ENCODE assay signal across 20 mouse cellular contexts in genomic region chr6:71324816-71325215, GRCm38 (mm10). TPM values are rescaled to one million over a fixed set of nuclear protein-coding genes. Genes with fewer than 3 reads are reported as not detected.
A peak's percentile ranks its signal among the peaks of the same experiment; 100 is the strongest.
DNase-seq lines count a peak whose midpoint lies in the region; ATAC-seq and TF ChIP-seq lines count a peak whose summit lies in the region.
"Had no signal": no experiment of that assay in that cellular context is flagged by ENCODE, and none has a peak within 500 bp of the region (broad histone marks: within the 10 kb centered on the region; RNA-seq: fewer than 3 reads in every experiment).

No protein-coding gene starts in this region.

- peak; percentile 38 for DNase-seq in forebrain, embryonic 11.5 days (ENCODE audit: low spot score)
- DNase-seq in forebrain, embryonic 10.5 days (ENCODE audit: extremely low spot score, low spot score) = no peak
- no peak for DNase-seq in testis, postnatal 14 days (ENCODE audit: low spot score)
- peak; percentile 59 for DNase-seq in thymus, postnatal 25 days
- no peak for DNase-seq in thymus, adult 18-20 months
- DNase-seq: cerebellum, adult 18-20 months; cerebellum, adult 9-10 months; cerebellum, postnatal 14 days; gastrocnemius, postnatal 25 days; heart, adult 2 months had no signal

- no peaks in the 10 kb centered on the region for H3K9me3 ChIP-seq in forebrain, embryonic 11.5 days (ENCODE audit: control insufficient read depth, low read length)
- H3K9me3 ChIP-seq in forebrain, embryonic 10.5 days = no peaks in the 10 kb centered on the region
- H3K9me3 ChIP-seq: forebrain, embryonic 12.5 days; forebrain, embryonic 15.5 days; heart, embryonic 10.5 days; heart, embryonic 13.5 days; hindbrain, embryonic 12.5 days; hindbrain, embryonic 15.5 days had no signal

- no peak overlapping the region for H3K9ac ChIP-seq in forebrain, embryonic 11.5 days (ENCODE audit: low read length)
- H3K9ac ChIP-seq: forebrain, embryonic 12.5 days; forebrain, embryonic 15.5 days; heart, embryonic 13.5 days; hindbrain, embryonic 12.5 days; hindbrain, embryonic 15.5 days had no signal

- TF ChIP-seq POLR2A in testis, adult 2 months (IDR thresholded peaks at IDR 0.05; ENCODE audit: control insufficient read depth, low read depth, low read length) = no peak

- H3K4me1 ChIP-seq in forebrain, embryonic 11.5 days (replicated peaks; ENCODE audit: control insufficient read depth, insufficient read depth, low read length) = no peaks in the 10 kb centered on the region
- no peaks in the 10 kb centered on the region for H3K4me1 ChIP-seq in forebrain, embryonic 10.5 days
- no peaks in the 10 kb centered on the region for H3K4me1 ChIP-seq in testis, adult 2 months (ENCODE audit: control insufficient read depth, insufficient read depth, low read length)
- H3K4me1 ChIP-seq: forebrain, embryonic 12.5 days; forebrain, embryonic 15.5 days; heart, embryonic 10.5 days; heart, embryonic 13.5 days; hindbrain, embryonic 12.5 days; hindbrain, embryonic 15.5 days had no signal

- 86% methylated on average over 9 of the region's 9 CpGs for WGBS in forebrain, embryonic 11.5 days
- 89% methylated on average over 9 of the region's 9 CpGs for WGBS in forebrain, embryonic 10.5 days

- no peak for ATAC-seq in forebrain, embryonic 11.5 days (replicated peaks; ENCODE audit: low FRiP score)
- ATAC-seq: activated CD4-positive, CD25-positive, alpha-beta regulatory T cell, adult 4 months; forebrain, embryonic 15.5 days had no signal

- no peak overlapping the region for H3K4me2 ChIP-seq in forebrain, embryonic 11.5 days (ENCODE audit: low read depth, low read length, severe bottlenecking)
- H3K4me2 ChIP-seq: forebrain, embryonic 12.5 days; forebrain, embryonic 15.5 days; heart, embryonic 13.5 days; hindbrain, embryonic 12.5 days; hindbrain, embryonic 15.5 days had no signal

- no peak for TF ChIP-seq CTCF in testis, adult 2 months (IDR thresholded peaks at IDR 0.05; ENCODE audit: control insufficient read depth, insufficient read depth, insufficient replicate concordance, low read depth, low read length)

- H3K27ac ChIP-seq in forebrain, embryonic 11.5 days (ENCODE audit: low read depth, low read length) = no peak overlapping the region
- no peak overlapping the region for H3K27ac ChIP-seq in forebrain, embryonic 10.5 days
- no peak overlapping the region for H3K27ac ChIP-seq in testis, adult 2 months (ENCODE audit: control insufficient read depth, insufficient read depth, low read depth, low read length)
- H3K27ac ChIP-seq: forebrain, embryonic 12.5 days; forebrain, embryonic 15.5 days; heart, adult 2 months; heart, embryonic 10.5 days; heart, embryonic 13.5 days; hindbrain, embryonic 12.5 days; hindbrain, embryonic 15.5 days had no signal

- no peaks in the 10 kb centered on the region for H3K36me3 ChIP-seq in forebrain, embryonic 11.5 days (ENCODE audit: control insufficient read depth, insufficient read depth, low read length)
- no peaks in the 10 kb centered on the region for H3K36me3 ChIP-seq in forebrain, embryonic 10.5 days (replicated peaks)
- H3K36me3 ChIP-seq in testis, adult 2 months (ENCODE audit: control insufficient read depth, insufficient read depth, low read length) = no peaks in the 10 kb centered on the region
- H3K36me3 ChIP-seq: forebrain, embryonic 12.5 days; forebrain, embryonic 15.5 days; heart, embryonic 10.5 days; heart, embryonic 13.5 days; hindbrain, embryonic 12.5 days; hindbrain, embryonic 15.5 days had no signal

- no peaks in the 10 kb centered on the region for H3K27me3 ChIP-seq in forebrain, embryonic 11.5 days (ENCODE audit: control insufficient read depth, insufficient read depth, low read length)
- no peaks in the 10 kb centered on the region for H3K27me3 ChIP-seq in forebrain, embryonic 10.5 days (ENCODE audit: poor library complexity, severe bottlenecking)
- no peaks in the 10 kb centered on the region for H3K27me3 ChIP-seq in testis, adult 2 months (ENCODE audit: control insufficient read depth, insufficient read depth, low read length)
- H3K27me3 ChIP-seq: forebrain, embryonic 12.5 days; forebrain, embryonic 15.5 days; heart, embryonic 13.5 days; hindbrain, embryonic 12.5 days; hindbrain, embryonic 15.5 days had no signal

- H3K4me3 ChIP-seq in forebrain, embryonic 11.5 days (ENCODE audit: low read depth, low read length) = no peak overlapping the region
- H3K4me3 ChIP-seq in forebrain, embryonic 10.5 days = no peak overlapping the region
- peak overlapping the region; percentile 24 for H3K4me3 ChIP-seq in testis, adult 2 months (ENCODE audit: control insufficient read depth, low read depth, low read length)
- H3K4me3 ChIP-seq: forebrain, embryonic 12.5 days; forebrain, embryonic 15.5 days; heart, adult 2 months; heart, embryonic 10.5 days; heart, embryonic 13.5 days; hindbrain, embryonic 12.5 days; hindbrain, embryonic 15.5 days had no signal

RNA-seq across cellular contexts. Expression of gene Cd8b1, which starts 2.2 kb away (rescaled TPM):
- not detected in 2 replicates for polyA plus RNA-seq in forebrain, embryonic 11.5 days (2014; fragmentation: Nextera tagmentation; extraction: Ambion mirVana)
- polyA plus RNA-seq in forebrain, embryonic 10.5 days (2016; fragmentation: Nextera tagmentation; extraction: Ambion mirVana) = 0.09 TPM in 1 of 2 replicates, not detected in the other
- 2.0 TPM in 2 replicates for polyA plus RNA-seq in testis, adult 2 months (2012; rRNA removed)
- polyA plus RNA-seq: embryonic facial prominence, embryonic 11.5 days; embryonic facial prominence, embryonic 14.5 days; forebrain, embryonic 12.5 days; forebrain, embryonic 15.5 days; heart, embryonic 10.5 days; hindbrain, embryonic 12.5 days; hindbrain, embryonic 15.5 days had no signal

RNA-seq across cellular contexts. Expression of gene Smyd1, which starts 2.8 kb away (rescaled TPM):
- 0.17 and 0.51 TPM in 2 replicates for polyA plus RNA-seq in forebrain, embryonic 11.5 days (2014; fragmentation: Nextera tagmentation; extraction: Ambion mirVana)
- 0.09 and 0.15 TPM in 2 replicates for polyA plus RNA-seq in forebrain, embryonic 10.5 days (2016; fragmentation: Nextera tagmentation; extraction: Ambion mirVana)
- polyA plus RNA-seq in testis, adult 2 months (2012; rRNA removed) = 4.9 and 5.4 TPM in 2 replicates
- polyA plus RNA-seq: activated CD4-positive, CD25-positive, alpha-beta regulatory T cell, adult 4 months had no signal

RNA-seq across cellular contexts. Expression of gene Cd8a, which starts 48.4 kb away (rescaled TPM):
- not detected in 2 replicates for polyA plus RNA-seq in forebrain, embryonic 11.5 days (2014; fragmentation: Nextera tagmentation; extraction: Ambion mirVana)
- polyA plus RNA-seq in forebrain, embryonic 10.5 days (2016; fragmentation: Nextera tagmentation; extraction: Ambion mirVana) = not detected in 2 replicates
- polyA plus RNA-seq in testis, adult 2 months (2012; rRNA removed) = 0.02 TPM in 1 of 2 replicates, not detected in the other
- polyA plus RNA-seq: embryonic facial prominence, embryonic 11.5 days; embryonic facial prominence, embryonic 14.5 days; forebrain, embryonic 12.5 days; forebrain, embryonic 15.5 days; heart, embryonic 10.5 days; heart, embryonic 13.5 days; hindbrain, embryonic 12.5 days; hindbrain, embryonic 15.5 days had no signal

RNA-seq across cellular contexts. Expression of gene Krcc1, which starts 53.3 kb away (rescaled TPM):
- polyA plus RNA-seq in forebrain, embryonic 11.5 days (2014; fragmentation: Nextera tagmentation; extraction: Ambion mirVana) = 31.1 and 37.1 TPM in 2 replicates
- polyA plus RNA-seq in forebrain, embryonic 10.5 days (2016; fragmentation: Nextera tagmentation; extraction: Ambion mirVana) = 30.1 and 31.9 TPM in 2 replicates
- polyA plus RNA-seq in testis, adult 2 months (2012; rRNA removed) = 20.5 and 24.4 TPM in 2 replicates

Comparison
In these comparisons a context has a peak if more than half of its experiments do, and no peak if none do; other contexts are left out.
1. DNase-seq: peak in forebrain, embryonic 11.5 days (single experiment) and thymus, postnatal 25 days (single experiment); none in forebrain, embryonic 10.5 days (single experiment), testis, postnatal 14 days (single experiment) and thymus, adult 18-20 months (0 of 2).